Mouse (Mus musculus) myocyte (in vitro differentiated cells): ENCODE measurements at regions not wholly inside any gene's neighbourhood (a gene's known extent, or its start where the extent isn't known, plus 50 kb on each side); places are given as distances from the start of the nearest gene placed in this dataset.

ENCODE experiments used
- MAX ChIP-seq: IDR thresholded peaks from one replicate; pipeline ENCODE4 v1.6.1; 2011; ENCODE audit warnings: low read depth, mild to moderate bottlenecking, control low read depth
- POLR2A ChIP-seq: IDR thresholded peaks from one replicate; pipeline ENCODE4 v1.6.1; 2011; ENCODE audit warnings: low read depth, mild to moderate bottlenecking, control low read depth, moderate library complexity; ENCODE audit not compliant: insufficient read length
- REST ChIP-seq: IDR thresholded peaks from one replicate; pipeline ENCODE4 v1.6.1; 2011; ENCODE audit warnings: mild to moderate bottlenecking, control low read depth, moderate library complexity; ENCODE audit not compliant: insufficient read depth, insufficient read length
- USF1 ChIP-seq: IDR thresholded peaks from one replicate; pipeline ENCODE4 v1.6.1; 2011; ENCODE audit warnings: low read depth, mild to moderate bottlenecking, control low read depth, moderate library complexity

- TF ChIP-seq POLR2A, result no peak
- no peak for TF ChIP-seq REST
- no peak for TF ChIP-seq MAX
- no peak for TF ChIP-seq USF1
Measured at GRCm38 (mm10) chr12:99639118-99639517, 75.7 kb upstream of the Foxn3 start.
